Mouse (Mus musculus): ENCODE measurements around the gene Bub3.

DNA sequence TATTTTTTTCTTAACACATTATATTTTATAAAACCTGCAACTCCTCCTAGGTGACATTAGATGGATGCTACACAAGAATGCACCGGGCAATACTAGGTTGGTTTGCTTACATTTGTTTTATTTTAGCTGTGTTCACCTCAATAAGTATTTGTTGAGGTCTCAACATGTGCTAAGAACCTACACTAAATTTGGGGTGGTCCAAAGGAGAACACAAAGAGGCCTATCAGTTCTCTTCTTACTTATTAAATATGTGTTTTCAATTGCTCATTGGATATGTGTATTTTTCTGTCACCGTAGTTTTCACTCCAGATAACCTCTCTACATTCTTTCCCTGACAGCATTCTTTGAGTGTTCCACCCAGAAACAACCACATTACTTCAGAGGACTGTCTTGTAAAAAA is 2.3 kb upstream of the Bub3 start:
- TF ChIP-seq EP300 (IDR thresholded peaks at IDR 0.05) = no peak
- no peak for TF ChIP-seq CTCF (IDR thresholded peaks at IDR 0.05)

Data from lung, postnatal 0 days (tissue).